Mouse (Mus musculus): ENCODE measurements around the gene Kirrel.

Gene Kirrel

GRCm38 (mm10) chr3:87077681-87078080 lies 96.9 kb downstream of the Kirrel start:
- DNase-seq (ENCODE audit: low spot score): no peak

GRCm38 (mm10) chr3:87076899-87077298 lies 97.6 kb downstream of the Kirrel start:
- DNase-seq (ENCODE audit: low spot score): no peak

GRCm38 (mm10) chr3:87076161-87076560 lies 98.4 kb downstream of the Kirrel start:
- DNase-seq (ENCODE audit: low spot score): no peak

- DNase-seq (ENCODE audit: low spot score): no peak
Observed at GRCm38 (mm10) chr3:87072612-87073515, 101.7 kb downstream of the Kirrel start.

GRCm38 (mm10) chr3:87072191-87072590 lies 102.4 kb downstream of the Kirrel start:
- no peak for DNase-seq (ENCODE audit: low spot score)

- DNase-seq (ENCODE audit: low spot score): no peak
Observed at GRCm38 (mm10) chr3:87067396-87067975, 107.1 kb downstream of the Kirrel start.

GRCm38 (mm10) chr3:87053939-87054338 lies 120.6 kb downstream of the Kirrel start:
- no peak for DNase-seq (ENCODE audit: low spot score)

GRCm38 (mm10) chr3:87047801-87048200 lies 126.7 kb downstream of the Kirrel start:
- no peak for DNase-seq (ENCODE audit: low spot score)

- no peak for DNase-seq (ENCODE audit: low spot score)
Observed at GRCm38 (mm10) chr3:87041733-87042132, 132.8 kb downstream of the Kirrel start.

GRCm38 (mm10) chr3:87038500-87038899 lies 136.0 kb downstream of the Kirrel start:
- DNase-seq (ENCODE audit: low spot score): no peak

- DNase-seq (ENCODE audit: low spot score): no peak
Observed at GRCm38 (mm10) chr3:87034061-87034460, 140.5 kb downstream of the Kirrel start.

GRCm38 (mm10) chr3:87033357-87033756 lies 141.2 kb downstream of the Kirrel start:
- peak; percentile 14 for DNase-seq (ENCODE audit: low spot score)

GRCm38 (mm10) chr3:87030855-87031254 lies 143.7 kb downstream of the Kirrel start:
- DNase-seq (ENCODE audit: low spot score): peak; percentile 17

Data from ovary, adult 18-20 months (tissue).